Mouse (Mus musculus) heart, embryonic 15.5 days (tissue): Measurements from ENCODE around the gene Gps2. TPM values are rescaled to one million over a fixed set of nuclear protein-coding genes. Genes with fewer than 3 reads are reported as not detected.
"Not testable (repeated sequence)": the region's sequence is repeated elsewhere in the genome, so short reads cannot be mapped to it uniquely, and the experiment has no call there.

Experiments
- ATAC-seq: fragments of 200-750 bp; cut with Nextera tagmentation; replicated peaks from 2 replicates; pipeline ENCODE4 v1.8.0; 2017; ENCODE audit warnings: low read depth, moderate TSS enrichment; ENCODE audit not compliant: insufficient number of reproducible peaks, insufficient read depth, low FRiP score
- H3K27ac ChIP-seq: fragments of 300-500 bp; sonication (generic); 2 replicates; pipeline ENCODE4 v1.5.1; 2015; ENCODE audit warnings: mild to moderate bottlenecking, inconsistent platforms
- H3K27me3 ChIP-seq: fragments of 300-500 bp; sonication (generic); 2 replicates; pipeline ENCODE4 v1.6.1; 2015; ENCODE audit warnings: inconsistent platforms
- H3K36me3 ChIP-seq: fragments of 300-500 bp; sonication (generic); 2 replicates; pipeline ENCODE4 v1.6.1; 2015; ENCODE audit warnings: mild to moderate bottlenecking, inconsistent platforms
- H3K4me1 ChIP-seq: fragments of 300-500 bp; sonication (generic); replicated peaks from 2 replicates; pipeline ENCODE4 v1.6.1; 2015; ENCODE audit warnings: inconsistent platforms
- H3K4me2 ChIP-seq: fragments of 300-500 bp; sonication (generic); 2 replicates; pipeline ENCODE4 v1.6.1; 2015; ENCODE audit warnings: inconsistent platforms, mild to moderate bottlenecking, moderate library complexity
- H3K4me3 ChIP-seq: fragments of 300-500 bp; sonication (generic); 2 replicates; pipeline ENCODE4 v1.5.1; 2015; ENCODE audit warnings: mild to moderate bottlenecking, inconsistent platforms
- H3K9ac ChIP-seq: fragments of 300-500 bp; sonication (generic); 2 replicates; pipeline ENCODE4 v1.6.1; 2015; ENCODE audit warnings: mild to moderate bottlenecking, inconsistent platforms
- H3K9me3 ChIP-seq: fragments of 300-500 bp; sonication (generic); replicated peaks from 2 replicates; pipeline ENCODE4 v1.6.1; 2016; ENCODE audit warnings: inconsistent platforms
- WGBS: fragments of 180-500 bp; shearing (Covaris S2); methylation state at CpG from one replicate; pipeline ENCODE4 v1.1.7; 2015; ENCODE audit warnings: mixed read lengths; 5-methylcytosine and 5-hydroxymethylcytosine counted together
- polyA plus RNA-seq: library from polyadenylated mRNA; unstranded; fragments of >200 nt; fragmentation: Nextera tagmentation; extraction: Ambion mirVana; gene quantifications from 2 replicates; pipeline ENCODE4 v1.2.1, GENCODE M21; 2015

The Gps2 gene
- polyA plus RNA-seq, 1 experiment from 2014 or later, result 44.8 TPM

GRCm38 (mm10) chr11:69930176-69930575, 16.5 kb downstream of the Gps2 start:
- not testable (repeated sequence) for H3K36me3 ChIP-seq, H3K4me1 ChIP-seq, H3K27ac ChIP-seq, H3K4me3 ChIP-seq, ATAC-seq, H3K9ac ChIP-seq, H3K4me2 ChIP-seq, H3K9me3 ChIP-seq, H3K27me3 ChIP-seq
- 83% methylated on average over 8 of the region's 8 CpGs for WGBS

GRCm38 (mm10) chr11:69930967-69931537, 17.4 kb downstream of the Gps2 start:
- WGBS, result 57% methylated on average over 3 of the region's 3 CpGs
- Histone ChIP-seq H3K27ac (peak overlapping the region; percentile 37; the same call in 1 of the 2 replicates), H3K4me3 (no peak overlapping the region), H3K9ac (no peak overlapping the region), H3K4me2 (no peak overlapping the region), H3K27me3 (peaks cover 7% of the 10 kb centered on the region), H3K36me3 (no peaks in the 10 kb centered on the region), H3K9me3 (no peaks in the 10 kb centered on the region), H3K4me1 (peaks cover 17% of the 10 kb centered on the region)
- no peak for ATAC-seq

DNA sequence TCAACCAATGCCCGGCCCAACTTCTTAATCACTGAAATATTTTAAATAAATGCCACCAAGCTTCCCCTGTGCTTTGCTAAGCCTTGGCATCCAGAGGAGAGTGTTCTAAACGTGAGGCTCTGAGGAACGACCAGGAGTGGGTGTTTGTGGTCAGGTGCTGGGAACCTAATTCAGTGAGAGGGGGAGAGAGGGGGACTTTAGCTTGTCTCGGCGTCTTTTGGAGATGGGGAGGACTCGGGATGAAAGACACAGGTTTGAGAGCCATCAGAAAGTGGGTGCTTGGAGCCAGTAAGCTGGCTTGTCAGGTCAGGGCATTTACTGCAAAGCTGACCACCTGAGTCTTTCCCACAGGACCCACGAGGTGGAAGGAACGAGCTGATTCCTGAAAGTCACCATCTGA, 18.1 kb downstream of the Gps2 start:
- Histone ChIP-seq H3K9ac (no peak overlapping the region), H3K27me3 (peaks cover 11% of the 10 kb centered on the region), H3K9me3 (no peaks in the 10 kb centered on the region), H3K4me3 (no peak overlapping the region), H3K36me3 (no peaks in the 10 kb centered on the region), H3K27ac (no peak overlapping the region), H3K4me2 (no peak overlapping the region), H3K4me1 (peaks cover 24% of the 10 kb centered on the region)
- ATAC-seq, result no peak
- 60% methylated on average over 8 of the region's 8 CpGs for WGBS

DNA sequence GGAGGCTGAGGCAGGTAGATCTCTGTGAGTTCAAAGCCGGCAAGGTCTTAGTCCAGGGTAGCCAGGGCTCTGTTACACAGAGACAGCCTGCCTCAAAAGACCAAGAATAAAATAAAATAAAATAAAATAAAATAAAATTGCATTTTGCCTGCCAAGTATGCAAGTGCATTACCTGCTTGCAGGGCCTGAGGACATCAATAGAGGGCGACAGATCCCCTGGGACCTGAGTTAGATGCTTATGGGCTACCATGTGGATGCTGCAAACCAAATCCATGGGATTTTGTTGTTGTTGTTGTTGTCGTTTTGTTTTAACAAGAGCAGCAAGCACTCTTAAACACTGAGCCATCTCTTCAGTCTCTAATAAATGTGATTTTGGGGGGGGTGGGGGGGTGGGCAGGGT, 18.6 kb downstream of the Gps2 start:
- Histone ChIP-seq H3K36me3 (no peaks in the 10 kb centered on the region), H3K9me3 (no peaks in the 10 kb centered on the region)
- no peak for ATAC-seq

GRCm38 (mm10) chr11:69933066-69933465, 19.4 kb downstream of the Gps2 start:
- Histone ChIP-seq H3K27ac (no peak overlapping the region), H3K9ac (no peak overlapping the region), H3K4me3 (no peak overlapping the region), H3K4me1 (peaks cover 37% of the 10 kb centered on the region), H3K4me2 (no peak overlapping the region), H3K9me3 (no peaks in the 10 kb centered on the region), H3K27me3 (peaks cover 14% of the 10 kb centered on the region), H3K36me3 (no peaks in the 10 kb centered on the region)
- ATAC-seq, result no peak
- WGBS, result 65% methylated on average over 4 of the region's 4 CpGs

More for the DNA sequence above, 18.6 kb downstream of the Gps2 start:
- Histone ChIP-seq H3K4me2 (no peak overlapping the region), H3K27me3 (peaks cover 11% of the 10 kb centered on the region), H3K27ac (no peak overlapping the region), H3K4me3 (no peak overlapping the region), H3K9ac (no peak overlapping the region), H3K4me1 (peaks cover 29% of the 10 kb centered on the region)
- 38% methylated on average over 3 of the region's 3 CpGs for WGBS

- H3K4me2 ChIP-seq, result peak overlapping the region; percentile 58
- peaks cover 21% of the 10 kb centered on the region for H3K27me3 ChIP-seq
- no peaks in the 10 kb centered on the region for H3K9me3 ChIP-seq
- H3K4me1 ChIP-seq, result peaks cover 41% of the 10 kb centered on the region
- 0 out of 2 replicates have a peak, but pooled peaks have one; percentile 32 for ATAC-seq
- H3K36me3 ChIP-seq, result no peaks in the 10 kb centered on the region
- H3K4me3 ChIP-seq, result peak overlapping the region; percentile 28
- WGBS, result 1% methylated on average over 18 of the region's 18 CpGs
- peak overlapping the region; percentile 28; the same call in 1 of the 2 replicates for H3K9ac ChIP-seq
- no peak overlapping the region for H3K27ac ChIP-seq
These were observed 20.5 kb downstream of the Gps2 start for GRCm38 (mm10) chr11:69934169-69934568.

DNA sequence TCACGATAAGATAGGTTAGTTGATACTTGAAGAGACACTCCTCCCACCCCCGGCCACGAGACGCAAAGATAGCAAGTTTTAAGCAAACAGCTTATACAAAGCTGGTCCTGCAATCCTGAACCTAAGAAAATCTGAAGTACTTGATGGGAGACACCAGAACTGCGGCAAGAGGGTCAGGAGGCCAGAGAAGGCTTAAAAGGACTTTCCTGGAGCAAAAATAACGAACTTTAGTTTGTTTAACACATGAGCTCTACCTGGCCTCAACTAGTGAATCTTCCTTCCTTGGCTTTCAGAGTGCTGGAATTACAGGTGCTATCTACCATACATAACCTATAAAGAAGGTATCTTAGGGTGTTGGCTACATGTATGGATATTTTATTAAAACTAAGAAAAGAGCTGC, 21.0 kb downstream of the Gps2 start:
- H3K9ac ChIP-seq, result peak overlapping the region; percentile 28; the same call in 1 of the 2 replicates

DNA sequence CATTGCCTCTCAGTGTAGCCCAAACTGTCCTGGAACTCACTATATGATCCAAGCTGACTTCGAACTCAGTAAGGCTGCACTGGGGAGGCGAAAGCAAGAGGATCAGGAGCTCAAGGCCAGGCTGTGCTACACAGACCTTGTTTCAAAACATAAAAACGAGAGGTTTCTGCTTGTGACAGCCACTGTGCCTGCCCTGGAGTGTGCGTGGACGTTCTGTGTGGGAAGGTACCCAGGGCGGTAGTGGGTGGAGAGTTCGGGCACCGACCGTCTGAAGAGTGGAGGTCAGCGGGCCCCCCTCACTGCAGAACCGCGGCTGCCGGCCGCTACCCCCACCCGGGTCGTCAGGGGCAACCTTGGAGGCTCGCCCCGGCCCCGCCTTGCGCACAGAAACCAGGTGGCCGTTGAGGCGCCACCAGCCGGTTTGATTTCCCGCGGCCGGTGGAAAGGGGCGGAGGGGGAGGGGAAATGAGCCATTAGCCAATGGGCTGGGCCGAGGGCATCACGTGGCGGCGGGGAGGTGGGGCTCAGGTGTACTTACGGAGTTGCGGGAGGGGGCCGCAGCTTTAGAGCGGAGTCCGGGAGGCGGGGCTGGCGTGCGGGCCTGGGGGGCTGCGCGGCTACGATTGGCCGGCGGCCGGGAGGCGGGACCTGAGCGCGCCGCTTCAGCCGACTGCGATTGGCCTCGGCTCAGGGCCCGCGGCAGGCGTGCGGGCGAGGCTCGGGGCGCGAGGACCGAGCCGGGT, 21.6 kb downstream of the Gps2 start, which contains the start of gene Ybx2:
TSS of gene Ybx2 (plus strand) at position 660 of the 743 bp plus-strand sequence.
- 2% methylated on average over 60 of the region's 62 CpGs for WGBS
- H3K4me2 ChIP-seq, result peak within 1 kb of the TSS; percentile 100
- H3K27ac ChIP-seq, result peak within 1 kb of the TSS; percentile 61; the same call in 1 of the 2 replicates
- no peaks in the 10 kb centered on the region for H3K9me3 ChIP-seq
- H3K4me3 ChIP-seq, result peak within 1 kb of the TSS; percentile 61
- no peaks in the 10 kb centered on the region for H3K36me3 ChIP-seq
- peaks cover 26% of the 10 kb centered on the region for H3K27me3 ChIP-seq
- H3K9ac ChIP-seq, result peak within 1 kb of the TSS; percentile 67
- H3K4me1 ChIP-seq, result peaks cover 41% of the 10 kb centered on the region
- ATAC-seq, result peak; percentile 79

More for the DNA sequence above, 21.0 kb downstream of the Gps2 start:
- 18% methylated on average over 6 of the region's 6 CpGs for WGBS
- H3K9me3 ChIP-seq, result no peaks in the 10 kb centered on the region
- peak overlapping the region; percentile 58 for H3K4me2 ChIP-seq
- no peaks in the 10 kb centered on the region for H3K36me3 ChIP-seq
- H3K4me3 ChIP-seq, result peak overlapping the region; percentile 61
- H3K4me1 ChIP-seq, result peaks cover 41% of the 10 kb centered on the region
- no peak overlapping the region for H3K27ac ChIP-seq
- H3K27me3 ChIP-seq, result peaks cover 22% of the 10 kb centered on the region
- ATAC-seq, result no peak

GRCm38 (mm10) chr11:69936156-69936555, 22.5 kb downstream of the Gps2 start:
- Histone ChIP-seq H3K4me2 (peak overlapping the region; percentile 100), H3K9ac (peak overlapping the region; percentile 67), H3K36me3 (no peaks in the 10 kb centered on the region), H3K4me1 (peaks cover 41% of the 10 kb centered on the region), H3K4me3 (peak overlapping the region; percentile 61), H3K27ac (peak overlapping the region; percentile 59; the same call in 1 of the 2 replicates), H3K9me3 (no peaks in the 10 kb centered on the region), H3K27me3 (peaks cover 26% of the 10 kb centered on the region)
- ATAC-seq, result no peak
- WGBS, result 3% methylated on average over 30 of the region's 30 CpGs

DNA sequence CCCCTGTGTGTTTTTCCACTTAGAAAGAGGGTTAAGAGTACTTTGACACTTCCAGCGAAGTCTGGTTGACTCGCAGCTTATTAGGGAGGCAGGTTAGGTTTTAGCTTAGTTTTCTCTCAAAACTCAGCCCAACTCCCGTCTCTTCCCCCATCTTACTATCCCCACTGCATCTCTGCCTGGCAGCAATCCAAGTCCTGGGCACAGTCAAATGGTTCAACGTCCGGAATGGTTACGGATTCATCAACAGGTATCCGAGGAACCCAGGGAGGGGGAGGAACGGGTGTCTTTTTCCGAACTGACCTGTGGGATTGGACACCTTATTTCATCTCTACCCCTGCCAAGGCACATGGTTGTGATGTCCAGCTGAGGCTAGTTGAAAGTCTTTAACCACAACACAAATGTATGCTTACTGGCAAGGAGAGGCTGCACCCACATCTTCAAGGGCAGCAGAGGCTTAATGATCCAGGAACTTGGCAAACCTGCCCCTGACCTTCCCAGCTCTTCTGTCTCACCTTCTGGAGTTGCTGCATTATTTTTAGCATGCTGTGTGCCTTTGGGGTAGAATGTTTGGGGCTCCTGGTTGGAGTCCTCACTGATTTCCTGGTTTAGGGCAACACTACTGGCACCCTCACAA, 23.1 kb downstream of the Gps2 start:
- Histone ChIP-seq H3K36me3 (no peaks in the 10 kb centered on the region), H3K27me3 (peaks cover 26% of the 10 kb centered on the region), H3K27ac (peak overlapping the region; percentile 61), H3K4me1 (peaks cover 41% of the 10 kb centered on the region), H3K9ac (no peak overlapping the region), H3K9me3 (no peaks in the 10 kb centered on the region), H3K4me3 (peak overlapping the region; percentile 61), H3K4me2 (peak overlapping the region; percentile 100)
- WGBS, result 41% methylated on average over 9 of the region's 9 CpGs
- no peak for ATAC-seq

- no peaks in the 10 kb centered on the region for H3K36me3 ChIP-seq
- 0 out of 2 replicates have a peak overlapping the region, but pooled peaks have one; percentile 61 for H3K4me3 ChIP-seq
- no peak for ATAC-seq
- no peaks in the 10 kb centered on the region for H3K9me3 ChIP-seq
- 40% methylated on average over 4 of the region's 4 CpGs for WGBS
- peak overlapping the region; percentile 61 for H3K27ac ChIP-seq
- H3K4me1 ChIP-seq, result peaks cover 41% of the 10 kb centered on the region
- H3K4me2 ChIP-seq, result peak overlapping the region; percentile 100
- peaks cover 26% of the 10 kb centered on the region for H3K27me3 ChIP-seq
- H3K9ac ChIP-seq, result no peak overlapping the region
These were observed 23.7 kb downstream of the Gps2 start for GRCm38 (mm10) chr11:69937385-69937784.
